Mouse (Mus musculus): ENCODE results near the gene Tdrd12. TPM values are rescaled to one million over a fixed set of nuclear protein-coding genes. Genes with fewer than 3 reads are reported as not detected.

The Tdrd12 gene
- total RNA-seq, 2 experiments from 2014 or later, result 0.33 to 0.38 TPM

DNA sequence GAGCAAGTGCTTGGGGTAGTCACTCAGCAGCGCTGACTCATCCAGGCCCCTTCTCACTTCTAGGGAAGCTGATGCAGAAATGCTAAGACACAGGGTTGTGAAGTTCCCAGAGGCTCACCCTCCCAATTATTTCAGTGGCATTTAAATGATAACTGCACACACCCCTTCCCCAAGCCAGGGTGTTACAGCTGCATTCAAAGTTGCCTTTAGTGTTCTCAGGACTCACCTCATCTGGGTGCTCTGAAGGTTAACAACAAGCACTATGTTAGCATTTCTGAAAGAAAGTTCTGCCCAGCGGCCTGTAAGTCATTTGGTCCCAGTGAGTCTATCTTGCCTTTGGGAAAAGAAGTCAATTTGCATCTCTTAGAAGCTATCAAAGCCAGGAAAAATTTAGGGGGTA is 69.7 kb downstream of the Tdrd12 start:
- no peak for TF ChIP-seq CTCF (IDR thresholded peaks at IDR 0.05)
- intact Hi-C loops (cut with DNase I), result no loop called here
- no peak for DNase-seq (ENCODE audit: extremely low spot score in 1 of 2, low spot score in 2 of 2)

GRCm38 (mm10) chr7:35465027-35465426 is 72.5 kb downstream of the Tdrd12 start:
- H3K4me3 ChIP-seq, result no peak overlapping the region
- no peak for TF ChIP-seq CTCF (IDR thresholded peaks at IDR 0.05)
- intact Hi-C loops (cut with DNase I), result no loop called here
- no peak overlapping the region for H3K27ac ChIP-seq
- DNase-seq (ENCODE audit: extremely low spot score in 1 of 2, low spot score in 2 of 2), result no peak

More for the DNA sequence above, 69.7 kb downstream of the Tdrd12 start:
- H3K4me3 ChIP-seq, result no peak overlapping the region
- no peak overlapping the region for H3K27ac ChIP-seq

- no peak for DNase-seq (ENCODE audit: extremely low spot score in 1 of 2, low spot score in 2 of 2)
- Histone ChIP-seq H3K4me3 (no peak overlapping the region), H3K27ac (no peak overlapping the region)
- intact Hi-C loops (cut with DNase I), result no loop called here
- TF ChIP-seq CTCF (IDR thresholded peaks at IDR 0.05), result no peak
Observed at GRCm38 (mm10) chr7:35460971-35461370, 76.6 kb downstream of the Tdrd12 start.

GRCm38 (mm10) chr7:35456091-35456814 is 81.3 kb downstream of the Tdrd12 start:
- no peak for TF ChIP-seq CTCF (IDR thresholded peaks at IDR 0.05)

GRCm38 (mm10) chr7:35448867-35449266 is 88.7 kb downstream of the Tdrd12 start:
- no peak overlapping the region for H3K4me3 ChIP-seq
- DNase-seq (ENCODE audit: extremely low spot score in 1 of 2, low spot score in 2 of 2), result no peak

More at GRCm38 (mm10) chr7:35456091-35456814, 81.3 kb downstream of the Tdrd12 start:
- Histone ChIP-seq H3K4me3 (no peak overlapping the region), H3K27ac (no peak overlapping the region)
- intact Hi-C loops (cut with DNase I), result no loop called here
- no peak for DNase-seq (ENCODE audit: extremely low spot score in 1 of 2, low spot score in 2 of 2)

DNA sequence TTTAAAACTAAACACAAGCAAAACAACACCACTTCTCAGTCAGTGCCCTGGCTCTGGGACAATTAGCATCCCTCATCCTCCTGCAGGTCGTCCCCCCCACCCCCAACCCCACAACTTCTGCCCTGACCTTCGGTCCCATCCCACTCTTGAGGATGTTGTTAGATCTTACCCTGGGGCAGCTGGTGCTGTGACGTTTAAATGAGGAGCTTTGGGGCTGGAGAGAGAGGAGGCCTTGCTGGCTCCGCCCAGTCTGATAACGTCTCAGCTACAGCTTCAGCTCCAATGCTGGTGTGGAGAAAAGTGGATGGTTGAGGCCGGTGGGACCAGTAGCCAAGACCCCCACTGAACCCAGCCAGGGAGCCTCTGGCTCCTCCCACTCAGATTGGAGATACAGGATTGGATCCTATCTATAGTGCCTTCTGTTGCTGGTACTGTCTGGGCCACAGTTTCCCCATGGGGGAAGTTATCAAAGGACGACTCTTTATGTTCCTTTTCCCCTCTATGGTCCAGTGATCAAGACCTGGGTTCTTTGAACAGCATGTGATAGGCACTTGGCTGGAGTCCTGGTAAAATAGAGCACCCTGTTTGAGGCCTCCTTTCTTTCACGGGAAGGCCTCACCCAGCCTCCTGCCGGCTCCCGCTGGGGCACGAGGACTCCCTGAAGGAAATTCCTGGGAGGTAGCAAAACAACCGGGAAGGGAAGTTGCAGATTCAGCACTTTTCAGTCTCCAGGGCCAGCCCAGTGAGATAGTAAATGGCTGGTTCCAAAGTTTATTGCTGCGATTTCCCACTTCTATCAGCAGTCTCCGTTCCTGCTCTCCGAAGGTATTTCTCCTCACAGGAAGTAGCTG is 89.3 kb downstream of the Tdrd12 start, which contains the start of gene Slc7a9:
Slc7a9 (plus strand) TSS at position 801 of the 851 bp plus-strand sequence.
- Histone ChIP-seq H3K4me3 (no peak within 1 kb of the TSS), H3K27ac (no peak within 1 kb of the TSS)
- intact Hi-C loops (cut with DNase I), result no loop called here
- no peak for TF ChIP-seq CTCF (IDR thresholded peaks at IDR 0.05)
- DNase-seq (ENCODE audit: extremely low spot score in 1 of 2, low spot score in 2 of 2), result no peak

More at GRCm38 (mm10) chr7:35448867-35449266, 88.7 kb downstream of the Tdrd12 start:
- no peak for TF ChIP-seq CTCF (IDR thresholded peaks at IDR 0.05)
- intact Hi-C loops (cut with DNase I), result no loop called here
- no peak overlapping the region for H3K27ac ChIP-seq

GRCm38 (mm10) chr7:35447501-35447900 is 90.0 kb downstream of the Tdrd12 start:
- Histone ChIP-seq H3K4me3 (no peak overlapping the region), H3K27ac (no peak overlapping the region)
- DNase-seq (ENCODE audit: extremely low spot score in 1 of 2, low spot score in 2 of 2), result no peak
- no peak for TF ChIP-seq CTCF (IDR thresholded peaks at IDR 0.05)
- intact Hi-C loops (cut with DNase I), result no loop called here

GRCm38 (mm10) chr7:35435266-35435665 is 102.3 kb downstream of the Tdrd12 start:
- intact Hi-C loops (cut with DNase I), result no loop called here
- DNase-seq (ENCODE audit: extremely low spot score in 1 of 2, low spot score in 2 of 2), result no peak
- no peak for TF ChIP-seq CTCF (IDR thresholded peaks at IDR 0.05)
- no peak overlapping the region for H3K4me3 ChIP-seq
- H3K27ac ChIP-seq, result no peak overlapping the region

GRCm38 (mm10) chr7:35428146-35428545 is 109.4 kb downstream of the Tdrd12 start:
- intact Hi-C loops (cut with DNase I), result no loop called here
- TF ChIP-seq CTCF (IDR thresholded peaks at IDR 0.05), result no peak

DNA sequence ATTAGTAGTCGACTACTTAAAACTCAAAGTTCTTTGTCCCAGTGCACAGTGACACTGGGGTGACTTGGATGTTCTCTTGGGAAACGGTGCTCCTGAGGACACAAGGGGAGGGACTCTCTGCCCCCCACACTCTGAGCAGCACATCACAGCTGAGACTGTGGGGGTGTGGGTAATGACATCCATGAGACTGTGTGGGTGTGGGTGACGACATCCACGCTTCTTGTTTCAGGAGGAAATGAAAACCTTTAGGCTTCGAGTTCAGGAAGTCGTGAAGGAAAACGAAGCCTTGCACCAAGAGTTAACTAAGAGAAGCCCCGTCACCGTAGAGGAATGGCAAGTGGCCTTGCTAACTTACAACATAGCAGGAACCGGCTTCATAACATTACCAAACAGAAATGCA is 114.5 kb downstream of the Tdrd12 start:
- intact Hi-C loops (cut with DNase I), result no loop called here

More at GRCm38 (mm10) chr7:35428146-35428545, 109.4 kb downstream of the Tdrd12 start:
- H3K27ac ChIP-seq, result no peak overlapping the region
- no peak overlapping the region for H3K4me3 ChIP-seq
- no peak for DNase-seq (ENCODE audit: extremely low spot score in 1 of 2, low spot score in 2 of 2)

More for the DNA sequence above, 114.5 kb downstream of the Tdrd12 start:
- Histone ChIP-seq H3K4me3 (no peak overlapping the region), H3K27ac (no peak overlapping the region)
- no peak for DNase-seq (ENCODE audit: extremely low spot score in 1 of 2, low spot score in 2 of 2)
- TF ChIP-seq CTCF (IDR thresholded peaks at IDR 0.05), result no peak

Other genes with a start within 250 kb of the Tdrd12 start
- gene Gpatch1, start 219.3 kb downstream of the Tdrd12 start, total RNA-seq (2021), result 10 to 100 TPM; 27.3 to 27.7 TPM
- 1 to 10 TPM; 5.8 to 6.2 TPM for gene Rhpn2, start 203.6 kb downstream of the Tdrd12 start, total RNA-seq (2021)
- gene Faap24, start 140.9 kb downstream of the Tdrd12 start, total RNA-seq (2021), result 1 to 10 TPM; 5.4 to 6.8 TPM
- gene Cep89, start 140.7 kb downstream of the Tdrd12 start, total RNA-seq (2021), result 10 to 100 TPM; 18.3 to 25.1 TPM
- not detected for gene Slc7a9, start 88.9 kb downstream of the Tdrd12 start, total RNA-seq (2021)
- 10 to 100 TPM; 55.5 to 68.1 TPM for gene Nudt19, start 18.6 kb upstream of the Tdrd12 start, total RNA-seq (2021)
- under 1 TPM; 0.38 to 0.40 TPM for gene Rgs9bp, start 47.8 kb upstream of the Tdrd12 start, total RNA-seq (2021)
- gene Ankrd27, start 48.5 kb upstream of the Tdrd12 start, total RNA-seq (2021), result 10 to 100 TPM; 43.4 to 46.8 TPM
- gene Pdcd5, start 109.8 kb upstream of the Tdrd12 start, total RNA-seq (2021), result 10 to 100 TPM; 68.1 to 69.2 TPM
- gene Dpy19l3, start 216.7 kb upstream of the Tdrd12 start, total RNA-seq (2021), result 10 to 100 TPM; 65.4 to 90.4 TPM